Comparison of ENCODE assay signal across 18 mouse cellular contexts in the genomic region with DNA sequence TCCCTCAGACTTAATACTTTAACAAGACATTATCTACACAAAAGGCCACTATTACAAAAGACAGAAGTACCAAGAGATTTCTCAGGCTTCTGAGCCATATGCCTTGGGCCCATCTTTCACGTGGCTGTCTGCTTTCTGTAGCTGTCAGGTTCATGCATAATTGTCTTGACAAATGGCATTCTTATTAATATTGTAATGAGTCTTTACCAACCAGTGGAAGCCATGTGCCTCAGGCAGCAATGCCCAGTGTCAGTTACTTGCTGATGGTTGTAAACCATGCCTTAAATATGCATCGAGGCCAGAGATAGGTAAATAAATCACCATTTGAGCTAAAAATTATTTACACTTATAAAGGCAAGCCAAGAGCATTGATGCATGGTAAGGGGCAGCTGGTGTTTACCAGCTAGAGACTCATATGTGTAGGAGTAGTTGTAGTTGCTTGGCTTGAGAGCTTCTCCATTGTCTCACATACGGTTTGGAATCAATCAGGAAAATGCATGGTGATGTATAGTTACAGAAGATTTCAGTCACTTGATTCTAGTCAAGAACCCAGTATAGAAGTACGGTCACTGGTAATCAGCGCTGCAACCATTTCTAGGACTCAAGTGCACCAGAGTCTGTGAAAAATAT.
DNase-seq lines count a peak whose midpoint lies in the region; ATAC-seq lines count a peak whose summit lies in the region.
"Had no signal": no experiment of that assay in that cellular context is flagged by ENCODE, and none has a peak within 500 bp of the region (broad histone marks: within the 10 kb centered on the region; RNA-seq: fewer than 3 reads in every experiment).

No protein-coding gene starts in this region.

- H3K27me3 ChIP-seq in forebrain, embryonic 16.5 days (replicated peaks; ENCODE audit: control insufficient read depth, insufficient read depth, low read length): no peaks in the 10 kb centered on the region
- no peaks in the 10 kb centered on the region for H3K27me3 ChIP-seq in forebrain, embryonic 11.5 days (ENCODE audit: control insufficient read depth, insufficient read depth, low read length)
- no peaks in the 10 kb centered on the region for H3K27me3 ChIP-seq in hindbrain, embryonic 10.5 days (ENCODE audit: insufficient read depth, poor library complexity, severe bottlenecking)
- no peaks in the 10 kb centered on the region for H3K27me3 ChIP-seq in midbrain, embryonic 13.5 days
- H3K27me3 ChIP-seq: limb, embryonic 15.5 days; lung, embryonic 15.5 days had no signal

- ATAC-seq in forebrain, embryonic 16.5 days: peak; percentile 63
- ATAC-seq in forebrain, embryonic 11.5 days (replicated peaks; ENCODE audit: low FRiP score): no peak
- peak; percentile 82 for ATAC-seq in midbrain, embryonic 13.5 days
- no peak for ATAC-seq in megakaryocyte-erythroid progenitor cell, adult 5-6 weeks (replicated peaks; ENCODE audit: low FRiP score, low TSS enrichment, poor library complexity, severe bottlenecking)
- ATAC-seq: activated CD4-positive, CD25-positive, alpha-beta regulatory T cell, adult 4 months; intestine, embryonic 16.5 days had no signal

- no peak overlapping the region for H3K9ac ChIP-seq in forebrain, embryonic 16.5 days (replicated peaks; ENCODE audit: low read depth, low read length)
- H3K9ac ChIP-seq in forebrain, embryonic 11.5 days (ENCODE audit: low read length): no peak overlapping the region
- no peak overlapping the region for H3K9ac ChIP-seq in midbrain, embryonic 13.5 days (replicated peaks)
- H3K9ac ChIP-seq: limb, embryonic 15.5 days; lung, embryonic 15.5 days had no signal

- WGBS in forebrain, embryonic 16.5 days: 59% methylated on average over 5 of the region's 5 CpGs
- WGBS in forebrain, embryonic 11.5 days: 78% methylated on average over 5 of the region's 5 CpGs
- WGBS in hindbrain, embryonic 10.5 days: 72% methylated on average over 5 of the region's 5 CpGs
- WGBS in midbrain, embryonic 13.5 days: 56% methylated on average over 5 of the region's 5 CpGs

- DNase-seq in forebrain, embryonic 11.5 days (ENCODE audit: low spot score): no peak
- DNase-seq in A20 (ENCODE audit: low read depth, low spot score): peak; percentile 85
- peak; percentile 14 for DNase-seq in hindbrain, embryonic 10.5 days (ENCODE audit: low spot score)
- no peak for DNase-seq in adrenal gland, adult (ENCODE audit: inconsistent age in 2 of 2, low spot score in 1 of 2)
- DNase-seq in urinary bladder, postnatal 14 days (ENCODE audit: low spot score): no peak
- DNase-seq: gastrocnemius, adult 2 months; heart, adult 2 months; kidney, postnatal 36 days; right cerebral cortex, postnatal 25 days; thymus, adult 18-20 months had no signal

- no peaks in the 10 kb centered on the region for H3K36me3 ChIP-seq in forebrain, embryonic 16.5 days (ENCODE audit: control insufficient read depth, insufficient read depth)
- H3K36me3 ChIP-seq in forebrain, embryonic 11.5 days (ENCODE audit: control insufficient read depth, insufficient read depth, low read length): no peaks in the 10 kb centered on the region
- H3K36me3 ChIP-seq in hindbrain, embryonic 10.5 days: no peaks in the 10 kb centered on the region
- H3K36me3 ChIP-seq in midbrain, embryonic 13.5 days: no peaks in the 10 kb centered on the region
- H3K36me3 ChIP-seq: limb, embryonic 15.5 days; lung, embryonic 15.5 days had no signal

- no peak overlapping the region for H3K4me2 ChIP-seq in forebrain, embryonic 16.5 days (ENCODE audit: low read length)
- no peak overlapping the region for H3K4me2 ChIP-seq in forebrain, embryonic 11.5 days (ENCODE audit: low read depth, low read length, severe bottlenecking)
- no peak overlapping the region for H3K4me2 ChIP-seq in midbrain, embryonic 13.5 days (replicated peaks)
- H3K4me2 ChIP-seq: limb, embryonic 15.5 days; lung, embryonic 15.5 days had no signal

- H3K9me3 ChIP-seq in forebrain, embryonic 16.5 days (ENCODE audit: control insufficient read depth, low read length): no peaks in the 10 kb centered on the region
- no peaks in the 10 kb centered on the region for H3K9me3 ChIP-seq in forebrain, embryonic 11.5 days (ENCODE audit: control insufficient read depth, low read length)
- H3K9me3 ChIP-seq in hindbrain, embryonic 10.5 days: no peaks in the 10 kb centered on the region
- H3K9me3 ChIP-seq in midbrain, embryonic 13.5 days: no peaks in the 10 kb centered on the region
- H3K9me3 ChIP-seq: limb, embryonic 15.5 days; lung, embryonic 15.5 days had no signal

- H3K4me3 ChIP-seq in forebrain, embryonic 16.5 days (replicated peaks; ENCODE audit: low read length): no peak overlapping the region
- no peak overlapping the region for H3K4me3 ChIP-seq in forebrain, embryonic 11.5 days (ENCODE audit: low read depth, low read length)
- no peak overlapping the region for H3K4me3 ChIP-seq in hindbrain, embryonic 10.5 days
- no peak overlapping the region for H3K4me3 ChIP-seq in midbrain, embryonic 13.5 days (replicated peaks)
- H3K4me3 ChIP-seq: erythroblast, embryonic 14.5 days; gastrocnemius, adult 2 months; heart, adult 2 months; limb, embryonic 15.5 days; lung, embryonic 15.5 days had no signal

- H3K27ac ChIP-seq in forebrain, embryonic 16.5 days (ENCODE audit: low read length): 0 out of 2 replicates have a peak overlapping the region, but pooled peaks have one; percentile 2
- H3K27ac ChIP-seq in forebrain, embryonic 11.5 days (ENCODE audit: low read depth, low read length): no peak overlapping the region
- peak overlapping the region; percentile 62 for H3K27ac ChIP-seq in hindbrain, embryonic 10.5 days
- peak overlapping the region; percentile 20 for H3K27ac ChIP-seq in midbrain, embryonic 13.5 days
- H3K27ac ChIP-seq: gastrocnemius, adult 2 months; heart, adult 2 months; limb, embryonic 15.5 days; lung, embryonic 15.5 days had no signal

- H3K4me1 ChIP-seq in forebrain, embryonic 16.5 days (replicated peaks; ENCODE audit: control insufficient read depth, insufficient read depth, low read length): peaks cover 4% of the 10 kb centered on the region; the same call in 1 of the 2 replicates
- H3K4me1 ChIP-seq in forebrain, embryonic 11.5 days (replicated peaks; ENCODE audit: control insufficient read depth, insufficient read depth, low read length): no peaks in the 10 kb centered on the region
- peaks cover 21% of the 10 kb centered on the region for H3K4me1 ChIP-seq in hindbrain, embryonic 10.5 days (replicated peaks)
- peaks cover 16% of the 10 kb centered on the region for H3K4me1 ChIP-seq in midbrain, embryonic 13.5 days (replicated peaks)
- H3K4me1 ChIP-seq: limb, embryonic 15.5 days had no signal

Comparison
In these comparisons a context has a peak if more than half of its experiments do, and no peak if none do; other contexts are left out.
1. ATAC-seq: peak in forebrain, embryonic 16.5 days (single experiment) and midbrain, embryonic 13.5 days (single experiment); none in forebrain, embryonic 11.5 days (single experiment) and megakaryocyte-erythroid progenitor cell, adult 5-6 weeks (single experiment).
2. DNase-seq: peak in A20 (single experiment) and hindbrain, embryonic 10.5 days (single experiment); none in forebrain, embryonic 11.5 days (single experiment), adrenal gland, adult (0 of 2) and urinary bladder, postnatal 14 days (single experiment).